Mouse (Mus musculus) embryonic stem cell, embryonic (primary cell): Measurements from ENCODE around the gene Angel2.

Experiments used
- CTCF ChIA-PET, 4 experiments: fragments of 300-600 bp in 2 of 4; fragments of 350-600 bp in 2 of 4; sonication (Branson Sonifier 250); formaldehyde crosslinking; loops; one replicate each; lab custom pipeline; 2022; ENCODE audit warnings: inconsistent platforms in 2 of 4; lab: Charles Lee
- POLR2A ChIA-PET, 4 experiments: fragments of 300-600 bp in 2 of 4; fragments of 350-600 bp in 2 of 4; sonication (Branson Sonifier 250); formaldehyde crosslinking; loops; one replicate each; lab custom pipeline; 2022; ENCODE audit warnings: antibody characterized with exemption in 4 of 4, inconsistent platforms in 1 of 4; lab: Charles Lee

Gene Angel2

GRCm38 (mm10) chr1:190964992-190965780, 40.3 kb downstream of the Angel2 start:
- CTCF ChIA-PET = no interaction called here
- POLR2A ChIA-PET = interaction anchor here in 2 of 4 experiments (0.6 to 1.8 kb wide), 2 partner anchors 12 to 213 kb away, joined by 5 read pairs; no protein-coding TSS in a partner anchor

DNA sequence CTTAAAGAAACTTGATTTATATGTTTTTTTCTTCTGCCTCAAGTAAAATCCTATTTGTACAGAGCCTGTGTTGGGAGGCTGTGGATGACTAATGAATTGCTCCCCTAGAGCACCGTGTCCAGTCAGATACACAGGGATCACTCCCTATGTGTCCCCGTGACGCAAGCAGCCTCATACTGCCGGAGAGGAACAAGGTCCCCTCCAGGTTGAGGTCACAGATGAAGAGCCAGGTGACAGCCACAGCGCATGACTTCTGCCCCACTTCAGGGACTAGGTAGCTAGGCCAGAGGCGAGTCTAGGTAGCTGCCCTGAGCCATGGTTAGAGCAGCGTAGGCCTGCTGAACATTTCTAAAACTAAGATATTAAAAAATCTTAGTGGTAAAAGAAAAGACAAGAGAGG, 43.1 kb downstream of the Angel2 start:
- ChIA-PET CTCF (interaction anchor here in 1 of 4 experiments (1.3 kb wide), 1 partner anchor 345 kb away, joined by 3 read pairs; no protein-coding TSS in a partner anchor), POLR2A (no interaction called here)

GRCm38 (mm10) chr1:190971708-190972610, 47.0 kb downstream of the Angel2 start:
- ChIA-PET POLR2A (interaction anchor here in 1 of 4 experiments (1.1 kb wide), 1 partner anchor 21 kb away, joined by 3 read pairs; no protein-coding TSS in a partner anchor), CTCF (interaction anchor here in 1 of 4 experiments (0.6 kb wide), 1 partner anchor 333 kb away, joined by 4 read pairs; no protein-coding TSS in a partner anchor)

- ChIA-PET POLR2A (interaction anchor here in 2 of 4 experiments (1.1 to 1.8 kb wide), 2 partner anchors 20 to 53 kb away, joined by 3 to 4 read pairs; partner anchors contain the start of gene Flvcr1 (in 1 of the 2)), CTCF (interaction anchor here in 1 of 4 experiments (0.5 kb wide), 1 partner anchor 196 kb away, joined by 3 read pairs; no protein-coding TSS in a partner anchor)
These were observed 47.8 kb downstream of the Angel2 start for GRCm38 (mm10) chr1:190972612-190973192.

GRCm38 (mm10) chr1:190974191-190974590, 49.3 kb downstream of the Angel2 start:
- ChIA-PET POLR2A (interaction anchor here in 2 of 4 experiments (0.7 to 1.8 kb wide), 2 partner anchors 30 to 52 kb away, joined by 3 to 4 read pairs; partner anchors contain the start of gene Flvcr1 (in 1 of the 2)), CTCF (no interaction called here)

DNA sequence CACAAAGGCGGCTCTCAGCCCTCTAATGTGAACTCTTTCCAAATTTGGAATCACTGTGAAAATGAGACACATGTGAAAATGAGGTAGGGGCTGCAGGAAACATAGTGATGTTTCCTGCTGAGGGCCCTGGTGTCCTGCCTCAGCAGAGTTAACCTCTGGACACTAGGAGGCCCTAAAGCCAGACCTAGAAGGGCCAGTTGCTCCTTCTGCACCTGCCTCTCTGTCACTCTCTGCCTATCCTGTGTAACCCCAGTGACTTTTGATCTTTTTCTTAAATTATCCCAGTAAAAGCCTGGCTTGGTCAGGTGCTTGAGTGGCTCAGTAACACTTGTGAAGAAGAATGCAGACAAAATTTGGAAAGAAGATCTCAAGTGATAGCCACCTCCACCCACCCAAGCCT, 49.9 kb downstream of the Angel2 start:
- ChIA-PET POLR2A (interaction anchor here in 1 of 4 experiments (0.7 kb wide), 1 partner anchor 30 kb away, joined by 3 read pairs; no protein-coding TSS in a partner anchor), CTCF (no interaction called here)

GRCm38 (mm10) chr1:190976887-190977573, 52.1 kb downstream of the Angel2 start:
- ChIA-PET CTCF (interaction anchor here in 2 of 4 experiments (0.7 kb wide), 2 partner anchors 201 to 298 kb away, joined by 6 to 18 read pairs; no protein-coding TSS in a partner anchor), POLR2A (interaction anchor here in 3 of 4 experiments (0.6 to 1.4 kb wide), 5 partner anchors 10 to 865 kb away, joined by 3 to 5 read pairs (median 5); no protein-coding TSS in a partner anchor)

GRCm38 (mm10) chr1:190978001-190978400, 53.1 kb downstream of the Angel2 start:
- ChIA-PET CTCF (no interaction called here), POLR2A (interaction anchor here in 2 of 4 experiments (1.2 to 2.0 kb wide), 6 partner anchors 9 to 454 kb away, joined by 3 to 18 read pairs (median 4); partner anchors contain the start of gene Flvcr1 (in 1 of the 2))

DNA sequence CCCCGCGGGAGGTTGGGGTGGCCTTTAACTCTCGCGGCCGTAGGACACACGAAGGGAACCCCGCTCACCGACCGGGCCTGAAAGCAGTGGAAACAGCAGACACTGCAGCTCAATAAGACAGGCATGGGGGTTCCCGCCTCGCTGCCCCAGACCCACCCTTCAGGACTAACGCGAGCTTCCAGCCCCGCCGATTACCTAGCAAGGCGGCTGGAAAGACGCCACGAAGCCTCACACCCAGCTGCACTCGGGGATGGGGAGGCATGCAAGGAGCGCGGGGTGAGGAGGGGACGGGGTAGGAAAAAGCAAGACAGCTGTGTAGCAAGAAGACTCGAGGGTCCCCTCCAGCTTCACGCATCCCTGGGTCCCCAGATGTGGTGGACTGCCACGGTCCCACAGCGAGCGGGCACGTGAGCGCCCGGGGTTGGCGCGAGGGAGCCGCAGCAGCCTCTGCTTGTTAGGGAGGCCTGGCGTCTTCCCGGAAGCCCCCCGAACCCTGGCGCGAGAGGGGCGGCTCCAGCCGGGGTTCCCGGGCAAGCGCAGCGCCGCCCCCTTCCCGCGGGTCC, 53.7 kb downstream of the Angel2 start:
- CTCF ChIA-PET = interaction anchor here in 2 of 4 experiments (1.1 to 1.2 kb wide), 2 partner anchors 34 to 321 kb away, joined by 3 to 4 read pairs; no protein-coding TSS in a partner anchor
- POLR2A ChIA-PET = interaction anchor here in 3 of 4 experiments (0.6 to 2.0 kb wide), 13 partner anchors 8 to 738 kb away, joined by 3 to 18 read pairs (median 4); partner anchors contain the start of genes Flvcr1 (in 2 of the 3), Nsl1 (in 1 of the 3) and Tatdn3 (in 1 of the 3)

DNA sequence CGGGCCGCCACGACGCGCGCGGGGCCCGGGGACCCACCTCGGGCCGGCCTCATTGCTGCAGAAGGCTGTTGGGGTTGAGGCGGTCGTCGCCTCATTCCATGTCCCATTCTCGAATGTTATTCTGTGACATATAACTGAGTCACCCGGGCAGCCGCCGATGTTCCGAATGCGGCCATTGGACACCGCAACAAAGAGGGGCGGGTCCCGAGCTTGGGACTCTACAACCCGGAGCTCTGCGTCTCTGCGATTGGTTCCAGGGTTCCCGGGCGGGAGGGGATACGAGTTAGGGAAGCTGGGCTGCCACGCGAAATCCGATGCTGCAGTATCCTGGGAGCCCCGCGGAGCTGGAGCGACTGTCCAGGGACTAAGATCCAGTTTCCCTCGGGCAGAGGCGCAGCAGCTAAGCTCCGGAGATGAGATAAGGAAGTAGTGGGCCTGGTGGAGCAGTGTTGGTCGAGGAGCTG, 54.2 kb downstream of the Angel2 start, which contains the start of gene Vash2:
Vash2 (minus strand) TSS at position 197 of the 464 bp plus-strand sequence.
- ChIA-PET CTCF (interaction anchor here (0.6 to 1.2 kb wide), 4 partner anchors 34 to 1037 kb away, joined by 3 to 5 read pairs (median 4); no protein-coding TSS in a partner anchor), POLR2A (interaction anchor here (0.6 to 2.0 kb wide), 14 partner anchors 9 to 927 kb away, joined by 3 to 18 read pairs (median 4); partner anchors contain the start of genes Flvcr1 (in 2 of the 4), Nsl1 (in 1 of the 4), Slc30a1 (in 1 of the 4) and Tatdn3 (in 1 of the 4))

DNA sequence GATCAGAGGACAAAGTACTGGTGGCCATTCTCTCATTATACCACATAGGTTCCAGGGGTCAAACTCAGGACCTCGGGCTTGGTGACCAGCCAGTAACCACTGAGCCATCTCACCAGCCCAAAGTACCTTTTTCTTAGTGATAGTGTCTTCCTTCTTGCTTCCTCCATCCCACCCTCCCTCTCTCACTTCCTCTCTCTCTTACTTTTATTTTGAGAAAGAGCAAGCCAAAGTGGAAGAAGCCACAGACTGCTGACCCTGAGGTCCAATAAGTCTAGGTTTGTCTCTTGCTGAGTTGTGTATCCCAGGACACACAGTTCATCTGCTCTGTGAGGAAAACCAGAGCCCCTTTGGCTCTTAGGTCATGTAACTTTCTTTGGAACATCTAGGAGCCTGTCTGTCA, 55.6 kb downstream of the Angel2 start:
- ChIA-PET CTCF (no interaction called here), POLR2A (no interaction called here)

DNA sequence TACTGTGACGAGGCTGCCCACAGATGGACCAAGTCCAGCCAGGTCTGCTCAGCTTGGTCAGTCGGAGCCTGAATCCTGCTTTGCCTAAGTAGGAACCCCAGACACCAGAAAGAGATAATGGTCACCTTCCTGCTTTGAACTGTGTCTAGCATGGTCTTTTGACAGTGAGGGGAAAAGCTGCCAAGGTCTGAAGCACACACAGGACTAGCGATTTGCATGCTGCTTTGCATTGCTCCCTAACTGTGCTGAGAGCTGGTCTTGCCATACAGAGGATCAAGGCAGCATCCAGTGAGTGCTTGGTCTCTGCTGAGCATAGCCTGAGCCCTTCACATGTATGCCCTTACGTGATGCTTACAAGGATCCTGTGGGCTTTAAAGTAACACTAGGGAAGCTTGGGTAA, 56.5 kb downstream of the Angel2 start:
- POLR2A ChIA-PET = interaction anchor here in 2 of 4 experiments (0.5 to 1.2 kb wide), 2 partner anchors 9 to 13 kb away, joined by 3 to 4 read pairs; no protein-coding TSS in a partner anchor

GRCm38 (mm10) chr1:190989437-190990082, 64.6 kb downstream of the Angel2 start:
- ChIA-PET CTCF (interaction anchor here in 3 of 4 experiments (0.9 to 1.3 kb wide), 5 partner anchors 12 to 45 kb away, joined by 3 to 6 read pairs (median 3); no protein-coding TSS in a partner anchor), POLR2A (interaction anchor here in 1 of 4 experiments (1.2 kb wide), 1 partner anchor 77 kb away, joined by 3 read pairs; no protein-coding TSS in a partner anchor)

More for the DNA sequence above, 56.5 kb downstream of the Angel2 start:
- CTCF ChIA-PET = no interaction called here

- ChIA-PET POLR2A (interaction anchor here in 1 of 4 experiments (1.8 kb wide), 1 partner anchor 31 kb away, joined by 6 read pairs; the partner anchor contains the start of gene Flvcr1), CTCF (interaction anchor here in 2 of 4 experiments (0.6 to 1.0 kb wide), 2 partner anchors 53 to 316 kb away, joined by 3 to 4 read pairs; no protein-coding TSS in a partner anchor)
These were observed 70.6 kb downstream of the Angel2 start for GRCm38 (mm10) chr1:190995548-190995947.

- CTCF ChIA-PET = interaction anchor here in 1 of 4 experiments (1.0 kb wide), 1 partner anchor 315 kb away, joined by 4 read pairs; no protein-coding TSS in a partner anchor
- POLR2A ChIA-PET = interaction anchor here in 1 of 4 experiments (1.8 kb wide), 1 partner anchor 30 kb away, joined by 6 read pairs; the partner anchor contains the start of gene Flvcr1
These were observed 71.5 kb downstream of the Angel2 start for GRCm38 (mm10) chr1:190996346-190996877.
